Mouse (Mus musculus): ENCODE data around the gene Rimbp2.

GRCm38 (mm10) chr5:128985946-128986345 is 32.7 kb upstream of the Rimbp2 start:
- TF ChIP-seq POLR2A (IDR thresholded peaks at IDR 0.05; ENCODE audit: borderline replicate concordance, control insufficient read depth, low read depth, low read length) (no peak), CTCF (IDR thresholded peaks at IDR 0.05; ENCODE audit: control insufficient read depth, insufficient read depth, low read length) (no peak)

Measured in bone marrow, adult 2 months (tissue).